Mouse (Mus musculus): ENCODE measurements around the gene Madcam1.

DNA sequence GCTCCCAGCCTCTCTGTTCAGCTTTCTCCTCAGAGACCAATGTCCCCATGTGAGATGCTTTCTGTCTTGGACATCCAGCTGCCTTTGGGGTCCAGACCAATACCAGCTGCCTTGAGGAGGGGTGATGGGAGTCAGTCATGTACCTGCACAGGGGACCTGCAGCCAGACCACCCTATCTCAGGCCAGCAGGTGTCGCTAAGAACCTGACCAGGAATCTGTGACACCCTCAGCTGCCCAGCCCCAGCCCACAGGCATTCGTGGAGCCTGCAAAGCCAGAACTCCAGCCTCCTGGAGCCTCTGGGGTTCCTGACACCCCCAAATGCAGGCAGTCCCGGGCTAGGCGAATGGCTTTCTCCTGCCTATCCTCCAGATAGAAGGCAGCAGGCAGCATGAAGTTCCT lies 5.5 kb upstream of the Madcam1 start:
- TF ChIP-seq E2F4 (IDR thresholded peaks at IDR 0.05; ENCODE audit: insufficient read depth) (no peak), POLR2A (IDR thresholded peaks at IDR 0.05; ENCODE audit: insufficient read length, low read depth) (no peak), MYOG (IDR thresholded peaks at IDR 0.05; ENCODE audit: control insufficient read depth in 1 of 3, insufficient read depth in 1 of 3, insufficient read length in 2 of 3, low read depth in 2 of 3) (no peak), CEBPB (IDR thresholded peaks at IDR 0.05; ENCODE audit: insufficient read depth, poor library complexity, severe bottlenecking) (no peak), MAX (IDR thresholded peaks at IDR 0.05; ENCODE audit: low read depth) (no peak), POLR2AphosphoS2 (IDR thresholded peaks at IDR 0.05; ENCODE audit: insufficient read length, low read depth) (no peak), USF1 (IDR thresholded peaks at IDR 0.05; ENCODE audit: low read depth) (no peak), TCF12 (IDR thresholded peaks at IDR 0.05; ENCODE audit: insufficient read depth, poor library complexity, severe bottlenecking) (no peak), SRF (IDR thresholded peaks at IDR 0.05; ENCODE audit: control insufficient read depth, insufficient read length, low read depth) (no peak), MYOD1 (IDR thresholded peaks at IDR 0.05; ENCODE audit: control insufficient read depth in 1 of 3, insufficient read length in 2 of 3, low read depth in 2 of 3) (no peak), REST (IDR thresholded peaks at IDR 0.05; ENCODE audit: insufficient read depth, insufficient read length) (no peak)

All from myocyte (in vitro differentiated cells).